Mouse (Mus musculus) hindbrain, embryonic 14.5 days (tissue): ENCODE measurements around the gene Eef1akmt1. TPM values are rescaled to one million over a fixed set of nuclear protein-coding genes. Genes with fewer than 3 reads are reported as not detected.
A peak's percentile ranks its signal among the peaks of the same experiment; 100 is the strongest.

Source experiments
- ATAC-seq: fragments of 200-750 bp; cut with Nextera tagmentation; 2 replicates; pipeline ENCODE4 v1.8.0; 2017; ENCODE audit warnings: moderate number of reproducible peaks, mild to moderate bottlenecking, moderate TSS enrichment, moderate library complexity; ENCODE audit not compliant: low FRiP score
- DNase-seq: peaks from one replicate; pipeline ENCODE4 v3.0.0-alpha.2; 2015; ENCODE audit warnings: low spot score
- H3K27ac ChIP-seq: fragments of 300-500 bp; sonication (generic); 2 replicates; pipeline ENCODE4 v1.5.1; 2014; ENCODE audit warnings: mild to moderate bottlenecking, moderate library complexity
- H3K27me3 ChIP-seq: fragments of 300-500 bp; sonication (generic); 2 replicates; pipeline ENCODE4 v1.6.1; 2014; ENCODE audit warnings: mild to moderate bottlenecking, low read length, mixed read lengths; ENCODE audit not compliant: control insufficient read depth, insufficient read depth
- H3K36me3 ChIP-seq: fragments of 300-500 bp; sonication (generic); replicated peaks from 2 replicates; pipeline ENCODE4 v1.6.1; 2014; ENCODE audit not compliant: control insufficient read depth, insufficient read depth
- H3K4me1 ChIP-seq: fragments of 300-500 bp; sonication (generic); replicated peaks from 2 replicates; pipeline ENCODE4 v1.6.1; 2014; ENCODE audit warnings: antibody characterized with exemption, low read length, mixed read lengths; ENCODE audit not compliant: control insufficient read depth, insufficient read depth
- H3K4me2 ChIP-seq: fragments of 300-500 bp; sonication (generic); replicated peaks from 2 replicates; pipeline ENCODE4 v1.6.1; 2014; ENCODE audit warnings: mild to moderate bottlenecking, moderate library complexity
- H3K4me3 ChIP-seq: fragments of 300-500 bp; sonication (generic); replicated peaks from 2 replicates; pipeline ENCODE4 v1.5.1; 2014; ENCODE audit warnings: mild to moderate bottlenecking, low read length
- H3K9ac ChIP-seq: fragments of 300-500 bp; sonication (generic); 2 replicates; pipeline ENCODE4 v1.6.1; 2014
- H3K9me3 ChIP-seq: fragments of 300-500 bp; sonication (generic); 2 replicates; pipeline ENCODE4 v1.6.1; 2016; ENCODE audit warnings: low read length; ENCODE audit not compliant: control insufficient read depth
- WGBS: fragments of 180-500 bp; shearing (Covaris S2); extraction: QIAGEN DNeasy Blood & Tissue Kit; methylation state at CpG from one replicate; pipeline ENCODE4 v1.1.7; 2014; 5-methylcytosine and 5-hydroxymethylcytosine counted together
- polyA plus RNA-seq: library from polyadenylated mRNA; unstranded; fragments of >200 nt; fragmentation: Nextera tagmentation; extraction: Ambion mirVana; gene quantifications from 2 replicates; pipeline ENCODE4 v1.2.1, GENCODE M21; 2014

The Eef1akmt1 gene
- polyA plus RNA-seq, 1 experiment from 2014 or later, result 109 TPM

DNA sequence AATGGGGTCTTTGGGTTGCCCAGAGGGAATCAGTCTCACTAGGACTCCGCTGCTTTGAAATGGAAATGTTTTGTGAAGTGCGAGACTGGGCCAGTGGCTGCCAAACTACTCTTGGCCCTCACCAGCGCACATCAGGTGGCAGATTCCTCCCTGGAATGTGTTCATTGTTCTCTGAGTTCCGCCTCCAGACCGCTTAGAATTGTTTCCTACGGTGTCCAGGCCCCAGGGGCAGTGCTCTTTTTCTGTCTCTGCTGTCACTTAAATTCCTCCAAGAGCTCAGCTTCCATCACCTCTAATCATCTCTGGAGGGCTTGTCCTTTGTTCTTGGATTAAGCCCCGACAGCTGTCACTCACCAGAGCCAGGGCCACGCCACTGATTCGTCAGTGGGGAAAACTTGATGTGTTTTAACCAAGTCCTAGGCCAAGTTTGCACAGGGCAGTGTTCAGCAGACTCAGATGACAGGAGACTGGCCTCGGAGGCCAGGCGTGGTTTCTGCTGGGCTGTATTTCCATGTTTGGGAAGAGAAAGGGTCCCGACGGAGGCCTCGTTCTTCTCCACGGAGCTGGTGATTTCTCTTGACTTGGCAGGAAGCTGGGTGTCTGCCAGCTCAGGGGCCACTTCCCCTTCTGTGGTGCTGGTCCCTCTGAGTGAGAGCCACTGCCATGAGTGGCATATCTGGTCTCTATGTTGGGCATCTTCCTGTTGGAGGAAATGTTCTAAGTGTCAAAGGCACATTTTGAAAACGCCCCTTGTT is 34.0 kb downstream of the Eef1akmt1 start:
- H3K27ac ChIP-seq, result no peak overlapping the region
- H3K4me2 ChIP-seq, result no peak overlapping the region; the same call in 1 of the 2 replicates
- 8% methylated on average over 16 of the region's 16 CpGs for WGBS
- H3K9ac ChIP-seq, result no peak overlapping the region
- ATAC-seq (peak; percentile 10; the same call in 1 of the 2 replicates), DNase-seq (no peak)
- peaks cover 5% of the 10 kb centered on the region; the same call in 1 of the 2 replicates for H3K27me3 ChIP-seq
- H3K9me3 ChIP-seq, result peaks cover 8% of the 10 kb centered on the region; the same call in 1 of the 2 replicates
- 0 out of 2 replicates have a peak, but pooled peaks cover 3% of the 10 kb centered on the region for H3K36me3 ChIP-seq
- peaks cover 22% of the 10 kb centered on the region for H3K4me1 ChIP-seq
- H3K4me3 ChIP-seq, result no peak overlapping the region

GRCm38 (mm10) chr14:57536820-57537219 is 34.6 kb downstream of the Eef1akmt1 start:
- Histone ChIP-seq H3K27me3 (peaks cover 5% of the 10 kb centered on the region; the same call in 1 of the 2 replicates), H3K4me3 (no peak overlapping the region), H3K27ac (no peak overlapping the region), H3K9ac (no peak overlapping the region), H3K4me2 (no peak overlapping the region), H3K36me3 (no peaks in the 10 kb centered on the region), H3K9me3 (peaks cover 1% of the 10 kb centered on the region; the same call in 1 of the 2 replicates), H3K4me1 (peaks cover 22% of the 10 kb centered on the region)
- DNase-seq, result no peak
- WGBS, result 32% methylated on average over 9 of the region's 9 CpGs
- no peak for ATAC-seq

GRCm38 (mm10) chr14:57535646-57536045 is 35.8 kb downstream of the Eef1akmt1 start:
- 46% methylated on average over 6 of the region's 6 CpGs for WGBS
- H3K9ac ChIP-seq, result no peak overlapping the region
- ATAC-seq (no peak), DNase-seq (no peak)
- H3K4me1 ChIP-seq, result peaks cover 22% of the 10 kb centered on the region
- H3K36me3 ChIP-seq, result no peaks in the 10 kb centered on the region
- no peak overlapping the region for H3K27ac ChIP-seq
- peaks cover 5% of the 10 kb centered on the region; the same call in 1 of the 2 replicates for H3K27me3 ChIP-seq
- no peak overlapping the region for H3K4me2 ChIP-seq
- no peaks in the 10 kb centered on the region for H3K9me3 ChIP-seq
- no peak overlapping the region for H3K4me3 ChIP-seq

DNA sequence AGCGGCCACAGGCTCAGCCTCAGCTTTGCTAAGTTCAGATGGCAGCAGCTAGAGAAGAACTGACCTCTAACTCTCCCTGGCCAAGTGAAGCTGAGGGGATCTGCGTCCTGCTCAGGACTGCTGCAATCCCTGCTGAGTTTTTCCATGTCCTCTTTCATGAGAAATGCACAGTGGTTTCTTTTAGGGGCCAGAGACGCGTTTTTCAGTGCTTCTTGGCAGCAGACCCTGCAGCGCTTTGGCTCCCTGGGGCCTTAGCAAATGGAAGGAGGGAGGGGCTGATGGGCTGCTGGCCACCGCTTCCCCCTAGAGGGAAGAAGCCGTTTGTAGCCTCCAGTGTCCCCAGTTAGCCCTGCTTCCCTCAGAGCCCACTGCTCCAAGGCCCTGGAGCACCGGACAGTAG is 36.5 kb downstream of the Eef1akmt1 start:
- Histone ChIP-seq H3K36me3 (no peaks in the 10 kb centered on the region), H3K4me2 (0 out of 2 replicates have a peak overlapping the region, but pooled peaks have one; percentile 7), H3K27me3 (peaks cover 5% of the 10 kb centered on the region; the same call in 1 of the 2 replicates), H3K4me1 (peaks cover 22% of the 10 kb centered on the region), H3K9ac (peak overlapping the region; percentile 24; the same call in 1 of the 2 replicates), H3K27ac (peak overlapping the region; percentile 7; the same call in 1 of the 2 replicates), H3K4me3 (no peak overlapping the region), H3K9me3 (no peaks in the 10 kb centered on the region)
- ATAC-seq, result 0 out of 2 replicates have a peak, but pooled peaks have one; percentile 15
- peak; percentile 46 for DNase-seq
- whole genome bisulfite sequencing, result 10% methylated on average over 8 of the region's 8 CpGs

DNA sequence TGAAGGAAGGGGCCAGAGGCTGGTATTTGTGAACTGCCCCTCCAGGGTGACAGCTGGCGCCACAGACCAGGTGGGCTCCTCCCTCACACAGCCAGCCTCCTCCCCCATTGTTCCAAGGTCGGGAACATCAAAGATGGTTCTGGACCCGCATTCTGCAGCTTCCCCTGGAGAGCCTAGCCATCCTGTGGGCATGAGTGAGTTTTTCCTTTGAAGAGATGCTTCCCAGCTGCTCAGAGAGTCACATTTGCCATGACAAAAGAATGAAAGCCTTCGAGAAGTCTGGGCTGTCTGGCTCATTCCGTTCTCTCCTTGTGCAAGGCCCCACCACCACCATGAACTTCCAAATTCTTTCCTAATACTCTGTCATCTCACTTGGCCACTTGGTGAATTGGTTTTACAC is 37.1 kb downstream of the Eef1akmt1 start:
- peak overlapping the region; percentile 7; the same call in 1 of the 2 replicates for H3K27ac ChIP-seq
- no peak overlapping the region for H3K4me3 ChIP-seq
- no peak for ATAC-seq
- peaks cover 5% of the 10 kb centered on the region; the same call in 1 of the 2 replicates for H3K27me3 ChIP-seq
- H3K9ac ChIP-seq, result peak overlapping the region; percentile 24; the same call in 1 of the 2 replicates
- 0 out of 2 replicates have a peak overlapping the region, but pooled peaks have one; percentile 7 for H3K4me2 ChIP-seq
- no peaks in the 10 kb centered on the region for H3K9me3 ChIP-seq
- no peaks in the 10 kb centered on the region for H3K36me3 ChIP-seq
- 6% methylated on average over 5 of the region's 5 CpGs for WGBS
- peaks cover 22% of the 10 kb centered on the region for H3K4me1 ChIP-seq
- no peak for DNase-seq

- DNase-seq (no peak), ATAC-seq (no peak)
- Histone ChIP-seq H3K4me2 (no peak overlapping the region), H3K9me3 (no peaks in the 10 kb centered on the region), H3K27ac (no peak overlapping the region), H3K27me3 (peaks cover 5% of the 10 kb centered on the region; the same call in 1 of the 2 replicates), H3K4me1 (peaks cover 22% of the 10 kb centered on the region), H3K9ac (no peak overlapping the region), H3K4me3 (no peak overlapping the region), H3K36me3 (no peaks in the 10 kb centered on the region)
- WGBS, result 16% methylated on average over 11 of the region's 11 CpGs
Measured at GRCm38 (mm10) chr14:57533841-57534240, 37.6 kb downstream of the Eef1akmt1 start.

DNA sequence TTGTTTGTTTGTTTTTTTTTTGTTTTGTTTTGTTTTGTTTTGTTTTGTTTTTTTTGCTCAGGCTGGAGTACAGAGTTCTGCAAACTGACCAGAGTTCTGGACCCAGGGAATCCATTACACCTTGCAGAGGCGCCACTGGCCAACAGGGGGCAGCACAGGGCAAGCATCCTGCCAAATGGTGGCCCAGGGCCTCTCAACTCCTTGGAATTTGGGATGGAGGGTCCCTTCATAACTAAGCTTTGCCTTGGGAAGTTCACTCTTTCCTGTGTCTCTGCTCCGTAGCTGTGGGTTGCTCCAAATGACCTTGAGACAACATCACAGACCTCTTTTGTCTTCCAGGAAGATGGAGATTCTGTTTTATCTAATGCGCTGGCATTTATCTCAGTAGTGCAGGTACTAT is 38.2 kb downstream of the Eef1akmt1 start:
- no peak overlapping the region for H3K4me2 ChIP-seq
- WGBS, result 41% methylated on average over 3 of the region's 3 CpGs
- no peak overlapping the region for H3K4me3 ChIP-seq
- no peaks in the 10 kb centered on the region for H3K9me3 ChIP-seq
- H3K27me3 ChIP-seq, result peaks cover 5% of the 10 kb centered on the region; the same call in 1 of the 2 replicates
- peaks cover 22% of the 10 kb centered on the region for H3K4me1 ChIP-seq
- ATAC-seq, result no peak
- H3K27ac ChIP-seq, result no peak overlapping the region
- no peaks in the 10 kb centered on the region for H3K36me3 ChIP-seq
- H3K9ac ChIP-seq, result no peak overlapping the region
- DNase-seq, result no peak

DNA sequence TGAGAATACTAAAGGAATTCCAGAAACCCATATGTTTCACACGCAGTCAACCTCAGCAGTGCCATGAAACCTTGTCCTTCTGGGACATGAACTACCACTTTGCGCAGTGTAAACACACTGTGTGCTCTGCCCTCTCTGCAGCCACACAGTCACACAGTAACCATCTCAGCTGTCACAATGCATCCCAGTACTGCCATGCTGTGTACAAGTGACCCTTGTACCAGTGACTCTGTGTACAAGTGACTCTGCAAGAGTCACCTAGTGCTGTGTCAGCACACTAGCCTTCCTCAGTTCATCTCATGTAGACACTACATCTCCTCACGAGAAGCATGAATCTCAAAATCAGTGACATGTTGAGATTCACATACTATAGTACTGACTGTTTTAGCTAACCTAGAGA is 38.8 kb downstream of the Eef1akmt1 start:
- WGBS, result 92% methylated on average over 3 of the region's 3 CpGs
- no peak for ATAC-seq
- Histone ChIP-seq H3K4me3 (no peak overlapping the region), H3K9me3 (no peaks in the 10 kb centered on the region), H3K27me3 (peaks cover 5% of the 10 kb centered on the region; the same call in 1 of the 2 replicates), H3K4me2 (no peak overlapping the region), H3K27ac (no peak overlapping the region), H3K9ac (no peak overlapping the region), H3K4me1 (peaks cover 17% of the 10 kb centered on the region), H3K36me3 (no peaks in the 10 kb centered on the region)
- no peak for DNase-seq

DNA sequence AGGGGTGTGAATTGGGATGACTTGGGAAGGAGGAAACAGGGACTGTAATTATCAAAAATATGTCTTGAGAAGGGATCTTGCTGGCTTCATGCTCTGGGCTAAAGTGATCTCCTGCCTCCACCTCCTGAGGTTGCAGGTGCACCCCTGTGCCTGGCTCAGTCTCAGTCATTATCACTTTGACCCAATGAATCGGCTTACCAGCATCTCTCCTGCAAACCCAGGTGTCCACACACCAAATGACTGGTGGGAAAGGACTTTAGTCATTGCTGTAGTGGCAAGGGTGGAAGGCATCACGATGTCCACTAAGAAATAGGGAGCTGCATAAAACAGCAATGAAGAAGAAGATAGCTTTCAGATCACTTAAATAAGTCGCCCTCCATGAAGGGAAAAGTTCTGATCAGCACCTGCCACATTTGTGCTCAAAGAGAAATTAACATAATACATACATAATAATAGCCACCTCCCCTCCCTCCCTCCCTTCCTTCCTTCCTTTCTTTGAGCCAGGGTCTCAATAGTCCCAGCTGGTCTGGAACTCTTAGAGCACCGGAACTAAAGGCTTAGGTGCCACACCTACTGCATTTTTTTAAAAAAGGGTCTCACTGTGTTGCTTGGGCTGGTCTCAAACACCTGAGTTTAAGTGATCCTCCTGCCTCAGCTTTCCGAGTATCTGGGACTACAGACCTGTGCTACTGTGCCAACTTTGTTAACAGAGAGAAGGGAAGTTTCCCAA is 41.5 kb downstream of the Eef1akmt1 start:
- Histone ChIP-seq H3K36me3 (no peaks in the 10 kb centered on the region), H3K27me3 (peaks cover 9% of the 10 kb centered on the region; the same call in 1 of the 2 replicates), H3K4me3 (no peak overlapping the region), H3K9ac (no peak overlapping the region), H3K9me3 (no peaks in the 10 kb centered on the region), H3K4me1 (peaks cover 15% of the 10 kb centered on the region), H3K27ac (no peak overlapping the region), H3K4me2 (no peak overlapping the region)
- DNase-seq (no peak), ATAC-seq (no peak)
- WGBS, result 63% methylated on average over 5 of the region's 5 CpGs
